Mouse (Mus musculus) testis, adult 2 months (tissue): ENCODE data around the gene Ccdc121.

Experiments
- CTCF ChIP-seq: fragments of 200-500 bp; IDR thresholded peaks from 2 replicates; pipeline ENCODE4 v1.5.1; 2012; ENCODE audit warnings: low read depth, mild to moderate bottlenecking, inconsistent platforms, low read length, moderate library complexity; ENCODE audit not compliant: control insufficient read depth, insufficient read depth, insufficient replicate concordance
- POLR2A ChIP-seq: fragments of 200-500 bp; IDR thresholded peaks from 2 replicates; pipeline ENCODE4 v1.6.1; 2012; ENCODE audit warnings: low read depth, mild to moderate bottlenecking, inconsistent platforms, low read length, moderate library complexity; ENCODE audit not compliant: control insufficient read depth

GRCm38 (mm10) chr1:181521401-181522091, 10.3 kb upstream of the Ccdc121 start:
- TF ChIP-seq POLR2A: no peak
- no peak for TF ChIP-seq CTCF
